Mouse (Mus musculus) left cerebral cortex, postnatal 36 days (tissue): Measurements from ENCODE around the gene Col4a1. TPM values are rescaled to one million over a fixed set of nuclear protein-coding genes. Genes with fewer than 3 reads are reported as not detected.

Source experiments
- DNase-seq, 2 experiments: peaks; one replicate each; pipeline ENCODE4 v3.0.0; 2021 to 2022; ENCODE audit warnings: low spot score in 2 of 2, mixed read lengths in 1 of 2
- intact Hi-C: fragments of 180-260 bp; cut with DNase I; formaldehyde crosslinking; loops from one replicate; pipeline ENCODE4 v1.15.1; 2025
- total RNA-seq, 2 experiments: library from RNA; stranded (reverse); gene quantifications; 2 replicates each; pipeline ENCODE4 v1.2.3; 2021

The Col4a1 gene
- total RNA-seq, 2 experiments from 2014 or later: 33.9 to 68.7 TPM

DNA sequence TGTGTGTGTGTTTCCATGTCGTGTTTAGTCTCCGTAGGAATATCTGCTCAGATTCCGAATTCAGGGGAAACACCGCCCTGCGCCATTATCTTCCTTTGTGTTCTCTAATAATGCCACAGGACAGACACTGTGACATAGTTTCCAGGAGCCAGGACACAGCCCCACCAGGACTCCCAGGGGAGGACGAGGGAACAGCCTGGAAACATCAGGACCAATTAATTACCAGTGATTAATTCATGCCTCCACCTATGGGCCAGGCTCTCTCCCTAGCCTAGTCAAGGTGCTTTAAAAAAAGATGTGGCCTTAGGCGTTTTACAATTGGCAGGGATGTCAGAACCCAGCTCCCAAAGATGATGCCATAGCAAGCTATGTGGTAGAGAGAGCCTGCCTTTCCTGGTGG lies 5.2 kb downstream of the Col4a1 start:
- no peak for DNase-seq
- intact Hi-C loops: no loop called here

DNA sequence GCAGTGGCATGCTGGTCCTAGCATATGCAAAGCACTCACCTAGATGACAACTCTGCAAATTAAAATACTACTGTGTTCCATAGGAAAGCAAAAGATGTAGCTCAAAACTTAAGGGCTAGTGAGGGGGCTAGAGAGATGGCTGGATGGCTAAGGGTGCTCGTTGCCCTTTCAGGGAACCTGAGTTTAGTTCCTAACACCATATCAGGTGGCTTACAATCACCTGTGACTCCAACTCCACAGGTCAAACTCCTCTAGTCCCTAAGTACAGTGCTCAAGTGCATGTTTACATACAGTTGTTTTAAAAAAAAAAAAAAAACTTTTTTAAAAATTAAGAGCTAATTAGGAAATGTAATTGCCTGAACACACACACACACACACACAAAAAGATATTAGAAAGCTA lies 7.1 kb downstream of the Col4a1 start:
- no peak for DNase-seq
- intact Hi-C loops: no loop called here

DNA sequence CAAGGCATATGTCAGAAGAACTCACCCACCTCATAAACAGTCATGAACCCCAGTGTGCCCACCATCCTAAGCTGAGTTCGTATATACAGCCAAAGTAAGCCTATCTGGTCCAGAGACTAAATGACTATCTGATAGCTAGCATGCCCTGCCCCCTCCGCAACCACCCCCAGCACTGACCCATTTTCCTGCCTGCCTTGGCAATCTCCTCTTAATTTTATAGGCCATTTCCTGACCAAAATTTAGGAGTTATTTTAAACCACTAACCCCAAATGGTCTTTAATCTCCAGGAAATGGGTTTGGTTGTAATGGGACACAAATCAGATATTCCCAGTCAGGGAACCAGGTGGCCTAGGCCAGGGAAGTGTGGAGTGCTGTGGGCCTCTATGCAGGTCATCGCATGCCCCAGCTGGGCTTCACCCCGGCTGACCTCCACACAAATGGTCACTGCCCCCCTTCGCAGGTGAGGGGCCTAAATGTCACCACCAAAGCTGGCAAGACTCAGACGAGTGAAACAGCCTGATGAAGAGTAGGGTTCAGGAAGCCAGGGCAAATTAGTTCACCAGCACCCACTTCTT lies 8.5 kb downstream of the Col4a1 start:
- intact Hi-C loops: no loop called here
- DNase-seq: no peak

DNA sequence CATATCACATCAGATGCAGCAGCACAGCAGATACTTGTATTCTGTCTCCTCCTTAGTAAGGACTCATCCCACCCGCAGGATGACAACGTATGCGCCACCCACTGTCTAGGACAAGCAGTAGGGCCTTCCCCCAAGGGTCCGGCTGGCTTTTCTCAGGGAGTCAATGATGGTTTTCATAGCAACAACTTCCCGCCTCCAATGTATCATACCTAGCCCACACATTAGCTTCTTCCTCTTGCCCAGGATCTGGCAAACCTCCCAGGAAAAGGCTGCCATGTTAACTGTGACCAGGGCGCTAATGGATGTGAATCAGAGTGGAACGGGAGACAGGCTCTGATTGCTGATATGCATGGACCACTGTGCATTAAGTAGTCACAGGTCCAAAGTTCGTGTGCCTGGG lies 12.2 kb downstream of the Col4a1 start:
- intact Hi-C loops: no loop called here
- peak in 1 of 2 experiments; percentile 25 for DNase-seq

DNA sequence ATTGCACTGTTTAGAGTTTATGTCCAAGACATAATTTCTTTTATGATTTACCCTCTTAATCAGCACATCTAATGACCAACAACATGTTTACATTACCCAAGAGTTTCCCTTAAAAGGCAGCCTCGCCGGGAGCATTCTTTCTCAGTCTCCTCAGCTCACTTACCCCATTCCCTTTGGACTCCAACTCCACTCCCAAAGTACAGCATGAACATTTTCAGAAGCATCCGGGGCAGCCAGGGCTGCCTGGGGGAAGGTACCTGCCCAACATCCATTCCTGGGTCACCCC lies 13.4 kb downstream of the Col4a1 start:
- DNase-seq: no peak
- intact Hi-C loops: no loop called here

DNA sequence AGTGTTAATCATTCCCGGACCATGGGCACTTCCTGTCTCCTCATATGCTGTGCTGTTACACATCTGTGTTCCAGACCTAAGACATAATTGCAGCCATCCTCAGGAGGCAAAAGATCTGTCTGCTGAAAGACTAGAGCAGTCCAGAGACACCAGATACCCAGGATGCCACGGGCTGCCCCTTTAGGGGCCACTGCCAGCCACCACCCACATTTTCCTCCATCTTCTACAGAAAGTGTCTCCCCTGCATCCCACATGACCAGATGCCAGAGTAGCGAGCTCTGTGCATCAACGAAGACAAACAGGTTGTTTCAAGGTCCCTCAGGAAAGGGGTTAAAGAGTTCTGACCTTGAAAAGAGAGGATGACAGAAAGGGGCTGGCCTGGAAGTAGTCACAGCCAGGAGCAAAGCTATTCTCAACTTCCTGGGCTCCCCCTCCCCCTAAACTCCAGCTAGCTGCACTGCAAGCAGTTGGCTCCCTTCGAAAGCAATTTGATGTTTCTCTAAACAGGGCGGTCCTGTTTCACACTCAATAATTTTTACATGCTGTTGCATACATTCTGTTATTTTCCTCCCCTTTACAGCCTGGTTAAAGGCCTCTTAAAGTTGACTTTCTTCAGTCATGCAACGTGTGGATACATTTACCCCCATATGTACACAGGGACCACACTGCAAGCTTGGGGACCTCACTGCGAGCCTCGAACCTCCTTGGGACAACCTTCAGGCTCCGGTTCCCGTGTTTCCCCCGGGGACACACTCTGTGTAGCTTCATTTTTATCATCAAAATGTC lies 13.9 kb downstream of the Col4a1 start:
- intact Hi-C loops: no loop called here
- no peak for DNase-seq

DNA sequence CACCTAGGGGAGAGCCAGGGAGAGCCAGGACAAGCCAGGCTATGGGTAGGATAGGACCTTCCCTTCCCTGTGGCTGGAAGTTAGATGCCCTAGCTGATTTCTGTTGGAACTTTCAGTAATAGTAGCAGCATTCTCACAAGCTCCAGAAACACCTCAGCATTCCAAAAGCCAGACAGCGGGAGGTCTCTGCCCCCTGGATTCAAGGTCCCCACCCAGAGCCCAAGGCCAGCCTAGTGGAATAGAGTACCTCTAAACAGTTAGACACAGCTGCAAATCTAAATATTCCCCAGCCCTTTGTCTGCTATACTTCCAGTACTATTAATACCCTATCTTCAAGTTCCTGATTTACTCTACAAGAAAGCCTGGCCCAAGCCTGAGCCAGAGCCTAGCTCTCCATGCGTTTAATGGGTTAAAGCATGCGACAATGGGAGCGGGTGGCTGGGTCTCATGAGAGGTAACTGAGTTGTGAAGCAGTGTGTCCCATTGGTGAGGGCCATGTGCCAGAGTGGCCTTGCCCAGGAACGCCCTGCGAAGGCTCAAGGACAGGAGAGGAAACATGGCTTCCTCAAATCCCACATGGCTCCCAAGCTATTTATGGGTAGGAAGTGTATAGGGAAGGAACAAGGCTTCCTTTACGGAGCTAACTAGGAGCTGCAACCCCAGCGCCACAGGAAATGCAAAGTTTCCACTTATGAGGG lies 15.3 kb downstream of the Col4a1 start:
- intact Hi-C loops: no loop called here

DNA sequence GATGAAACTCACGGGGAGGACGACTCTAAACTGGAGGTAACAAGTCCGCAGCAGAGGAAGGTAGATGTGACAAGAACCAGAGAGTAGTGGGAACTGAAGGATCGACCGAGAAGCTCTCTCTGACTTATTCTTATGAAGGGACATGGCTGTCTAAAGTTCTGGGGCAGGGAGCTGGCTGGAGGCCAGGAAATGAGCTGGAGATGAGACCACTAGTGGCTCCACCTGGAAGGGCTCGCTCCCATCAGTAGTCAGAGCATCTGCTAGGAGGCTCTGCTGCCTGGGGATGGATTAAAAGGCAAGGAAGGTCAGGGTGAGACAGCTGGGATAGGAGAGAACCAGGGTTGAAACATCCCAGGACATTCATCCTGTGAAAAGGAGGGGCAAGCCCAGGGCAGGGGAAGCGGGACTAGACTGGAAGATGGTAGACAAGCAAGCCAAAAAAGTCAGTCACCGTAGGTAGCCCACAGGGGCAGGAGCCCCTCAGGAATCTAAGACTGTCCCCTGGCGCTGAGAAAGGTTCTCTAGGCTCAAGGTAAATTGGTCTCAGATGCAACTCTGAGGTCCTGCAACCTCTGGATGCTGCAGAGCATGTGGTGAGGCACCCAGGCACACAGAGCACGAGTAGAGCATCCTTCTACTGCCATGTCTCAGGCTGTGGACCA lies 16.2 kb downstream of the Col4a1 start:
- no peak for DNase-seq
- intact Hi-C loops: no loop called here

More for the DNA sequence above, 15.3 kb downstream of the Col4a1 start:
- no peak for DNase-seq

DNA sequence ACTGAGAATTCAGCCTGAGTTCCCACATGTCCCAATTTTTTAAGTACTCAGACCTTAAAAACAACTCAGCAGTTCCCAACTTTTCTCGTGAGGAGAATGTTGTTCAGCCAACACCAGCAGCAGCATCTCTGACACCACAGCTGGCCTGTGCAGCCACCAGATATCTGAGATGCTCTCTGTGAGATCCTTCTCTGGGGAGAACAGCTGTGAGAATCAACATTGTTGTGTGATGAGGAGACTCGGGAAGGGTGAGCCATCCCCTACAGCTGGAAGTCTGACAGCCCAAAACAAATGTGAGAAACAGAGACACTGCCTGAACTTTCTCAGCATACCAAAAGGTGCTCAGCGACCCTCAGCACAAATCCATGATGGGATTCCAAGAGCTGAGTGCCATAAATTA lies 20.0 kb downstream of the Col4a1 start:
- intact Hi-C loops: no loop called here
- no peak for DNase-seq

DNA sequence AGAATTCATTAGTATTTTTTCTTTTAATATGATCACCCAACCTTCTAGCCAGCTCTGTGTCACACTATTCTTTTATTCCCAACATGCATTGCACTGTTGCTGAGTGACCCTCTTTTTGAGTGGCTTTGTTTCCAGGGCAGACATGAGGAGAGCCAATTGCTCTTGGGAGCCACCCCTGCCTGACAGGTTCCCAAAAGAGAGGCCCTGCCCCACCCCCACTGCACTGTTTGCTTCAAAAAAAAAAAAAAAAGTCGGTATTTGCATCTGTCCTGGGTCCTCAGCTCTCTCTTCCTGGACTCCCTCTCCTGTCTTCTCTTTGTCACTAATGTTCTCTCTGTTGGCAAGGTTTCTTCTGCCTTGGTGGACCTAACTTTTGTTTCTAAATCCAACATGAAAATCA lies 22.1 kb downstream of the Col4a1 start:
- intact Hi-C loops: no loop called here
- no peak for DNase-seq

DNA sequence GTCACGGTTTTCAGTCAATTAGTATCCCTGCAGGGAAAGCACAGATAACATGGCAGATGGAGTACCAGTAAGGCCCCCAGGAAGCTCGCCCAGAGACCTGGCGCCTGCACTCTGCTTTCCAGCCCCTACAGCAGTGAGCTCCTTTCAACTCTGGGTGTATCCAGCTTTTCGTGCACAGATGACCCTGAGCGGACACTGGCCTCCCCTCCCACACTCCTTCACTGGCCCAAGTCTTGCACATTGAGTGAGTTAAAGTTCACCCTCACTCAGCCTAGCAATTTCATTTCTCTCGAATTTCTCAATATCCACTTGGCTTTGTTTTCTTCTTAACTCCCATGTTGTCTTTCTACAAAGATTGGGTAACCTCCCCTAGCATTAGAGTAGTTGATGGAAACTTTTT lies 24.3 kb downstream of the Col4a1 start:
- no peak for DNase-seq
- intact Hi-C loops: no loop called here

DNA sequence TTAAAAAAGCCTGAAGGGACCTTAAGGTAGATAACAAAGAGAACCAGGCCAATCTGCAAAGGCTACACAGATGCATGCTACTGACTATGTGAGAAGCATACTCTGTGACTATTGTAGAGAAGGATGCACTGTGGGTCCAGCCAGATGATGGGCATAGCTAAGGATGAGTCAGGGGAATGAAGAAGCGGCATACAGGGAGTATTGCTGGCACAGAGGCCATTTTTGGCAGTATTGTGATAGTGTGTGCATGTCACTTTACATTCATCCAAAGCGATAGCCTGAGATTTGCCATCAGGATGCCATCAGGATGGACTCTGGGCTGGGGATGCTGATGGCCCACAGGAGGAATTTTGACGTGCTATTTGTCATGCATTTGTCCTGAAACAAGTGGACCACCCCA lies 25.5 kb downstream of the Col4a1 start:
- intact Hi-C loops: no loop called here
- no peak for DNase-seq

DNA sequence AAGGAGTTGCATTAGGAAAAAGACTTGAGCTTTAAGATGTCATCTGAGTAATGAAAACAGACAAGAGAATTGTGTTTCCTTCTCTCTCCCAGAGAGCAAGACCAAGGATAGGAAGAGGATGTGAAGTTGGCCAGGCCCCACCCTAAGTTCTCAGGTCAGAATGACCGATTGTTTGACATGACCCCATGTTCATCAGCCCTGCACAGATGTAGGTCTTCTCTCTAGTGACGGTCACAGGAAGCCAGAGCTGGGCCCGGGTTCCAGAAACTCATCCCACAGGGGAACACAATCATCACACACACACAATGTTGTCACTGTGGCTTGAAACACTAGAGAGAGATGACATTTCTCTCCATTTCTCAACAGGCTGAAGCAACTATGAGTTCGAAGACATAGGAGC lies 27.2 kb downstream of the Col4a1 start:
- intact Hi-C loops: no loop called here
- DNase-seq: no peak

DNA sequence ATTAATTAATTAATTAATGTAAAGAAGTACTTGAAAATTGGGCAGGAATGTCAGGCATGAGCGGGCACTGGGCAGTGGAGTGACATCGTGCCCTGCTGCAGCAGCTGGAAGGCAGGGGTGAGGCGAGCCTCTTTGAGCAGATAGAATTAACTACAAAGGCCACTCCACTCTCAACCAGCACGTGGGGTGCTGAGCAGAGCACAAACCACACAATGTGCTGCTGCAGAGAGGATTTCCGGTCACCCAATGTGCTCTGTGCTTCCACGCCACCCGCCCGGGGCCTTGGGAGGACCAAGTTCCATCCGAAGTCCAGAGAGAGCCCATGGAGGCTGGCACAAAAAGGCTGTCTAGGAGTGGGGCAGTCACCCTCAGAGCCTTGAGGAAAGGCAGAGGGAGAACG lies 29.4 kb downstream of the Col4a1 start:
- no peak for DNase-seq
- intact Hi-C loops: no loop called here

DNA sequence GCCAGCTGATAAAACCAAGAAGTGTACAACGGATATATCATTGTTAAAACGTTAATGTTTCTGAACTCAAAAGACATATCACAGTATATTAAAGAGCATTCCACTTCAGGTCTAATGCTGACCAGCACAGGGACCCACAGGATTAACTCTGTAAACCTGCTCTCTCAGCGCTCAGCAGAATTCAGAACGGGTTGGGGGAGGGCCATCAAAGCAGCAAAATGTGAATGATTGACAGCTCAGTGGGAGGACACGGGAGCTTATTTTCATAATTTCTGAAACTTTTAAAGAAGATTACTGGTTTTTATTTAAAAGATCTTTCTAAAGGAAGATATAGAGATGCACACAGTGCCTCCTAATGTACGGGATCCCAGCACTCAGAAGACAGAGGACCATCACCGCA lies 29.9 kb downstream of the Col4a1 start:
- no peak for DNase-seq
- intact Hi-C loops: no loop called here

DNA sequence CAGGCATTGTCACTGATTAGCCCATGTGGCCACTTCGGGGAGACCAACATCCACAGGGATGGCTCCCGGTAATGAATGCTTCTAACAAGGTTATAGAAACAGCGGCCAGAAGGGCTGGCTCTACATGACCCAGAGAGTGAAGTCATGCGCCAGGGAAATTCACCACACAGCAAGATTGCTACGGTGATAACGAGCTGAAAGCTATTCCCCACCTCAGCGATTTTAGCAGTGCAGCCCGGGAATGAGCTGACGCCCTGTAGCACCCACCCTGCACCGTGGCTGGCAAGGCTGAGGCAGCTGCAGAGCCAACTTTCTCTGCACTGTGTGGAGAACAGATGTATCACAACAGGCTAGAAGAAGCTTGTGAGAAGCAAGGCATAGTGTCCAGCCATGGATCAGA lies 30.5 kb downstream of the Col4a1 start:
- no peak for DNase-seq
- intact Hi-C loops: no loop called here

DNA sequence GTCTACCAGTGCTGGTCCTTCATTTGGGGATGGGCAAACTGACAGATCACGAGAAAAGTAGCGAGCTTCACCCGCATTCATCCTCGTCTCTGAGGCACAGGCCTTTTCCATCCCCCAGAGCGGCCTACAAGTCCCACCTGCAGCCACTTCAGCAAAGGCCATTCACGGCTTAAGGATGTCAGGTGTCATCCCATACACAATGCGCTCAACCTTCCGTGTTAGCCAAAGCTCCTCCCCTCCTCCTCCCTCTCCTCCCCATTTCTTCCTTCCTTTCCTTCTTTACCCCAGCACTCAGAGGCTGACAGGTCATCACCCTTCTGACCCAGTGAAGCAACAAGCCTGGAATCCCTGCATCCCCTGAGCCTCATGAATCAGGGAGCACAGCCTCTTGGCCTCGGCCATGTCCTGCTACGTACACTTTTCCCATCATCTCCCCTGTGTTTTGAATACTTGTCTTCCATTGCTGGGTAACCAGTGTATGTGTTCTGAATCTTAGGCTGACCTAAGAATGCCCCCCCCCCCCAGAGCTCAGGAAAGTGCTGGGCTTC lies 31.8 kb downstream of the Col4a1 start:
- DNase-seq: no peak
- intact Hi-C loops: no loop called here

DNA sequence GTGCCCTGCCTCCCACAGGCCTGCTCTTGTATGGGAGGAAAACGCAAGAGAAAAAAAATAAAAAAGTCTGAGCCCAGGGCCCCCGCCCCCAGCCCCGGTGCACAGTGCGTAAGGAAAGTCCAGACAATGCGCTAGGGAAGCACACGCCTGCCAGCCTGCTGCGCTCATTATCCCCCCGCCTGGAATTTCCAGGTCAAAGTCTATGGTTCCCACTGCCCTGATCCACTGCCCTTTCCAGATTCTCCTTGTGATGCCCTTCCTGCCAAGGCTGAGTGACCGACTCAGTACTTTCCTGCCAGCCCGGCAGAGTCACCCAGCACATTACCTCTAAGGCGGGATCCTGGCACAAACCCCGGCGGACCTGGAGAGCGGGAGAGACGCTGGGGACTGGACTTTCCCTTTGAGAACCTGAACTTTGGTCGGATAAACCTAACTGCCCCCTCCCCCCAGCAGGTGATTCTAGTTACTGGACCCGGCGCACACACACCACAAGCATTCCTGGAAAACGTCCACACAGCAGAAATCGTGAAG lies 33.3 kb downstream of the Col4a1 start:
- intact Hi-C loops: no loop called here
- no peak for DNase-seq

DNA sequence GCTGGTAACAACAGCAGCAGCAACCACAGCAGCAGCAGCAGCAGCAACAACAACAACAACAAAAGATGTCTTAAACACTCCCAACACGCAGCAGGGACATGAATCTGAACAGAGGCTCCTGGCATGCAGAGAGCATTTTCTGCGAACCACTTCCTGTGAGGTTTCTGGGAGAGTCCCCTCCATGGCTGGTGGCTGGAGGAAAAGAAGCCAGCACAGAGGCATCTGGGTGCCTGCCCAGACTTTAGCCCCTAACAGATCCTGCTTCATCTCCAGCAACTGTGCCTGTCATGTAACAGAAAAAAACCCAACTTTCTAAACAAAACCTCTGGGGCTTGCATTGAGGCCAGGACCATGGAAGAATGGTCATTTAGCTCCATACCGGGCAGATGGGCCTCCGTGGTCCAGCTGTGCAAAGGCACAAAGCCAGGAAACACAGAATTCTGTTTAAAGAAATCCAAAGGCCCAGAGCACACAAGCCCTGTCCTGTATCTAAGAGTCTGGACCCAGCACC lies 34.5 kb downstream of the Col4a1 start:
- intact Hi-C loops: no loop called here

DNA sequence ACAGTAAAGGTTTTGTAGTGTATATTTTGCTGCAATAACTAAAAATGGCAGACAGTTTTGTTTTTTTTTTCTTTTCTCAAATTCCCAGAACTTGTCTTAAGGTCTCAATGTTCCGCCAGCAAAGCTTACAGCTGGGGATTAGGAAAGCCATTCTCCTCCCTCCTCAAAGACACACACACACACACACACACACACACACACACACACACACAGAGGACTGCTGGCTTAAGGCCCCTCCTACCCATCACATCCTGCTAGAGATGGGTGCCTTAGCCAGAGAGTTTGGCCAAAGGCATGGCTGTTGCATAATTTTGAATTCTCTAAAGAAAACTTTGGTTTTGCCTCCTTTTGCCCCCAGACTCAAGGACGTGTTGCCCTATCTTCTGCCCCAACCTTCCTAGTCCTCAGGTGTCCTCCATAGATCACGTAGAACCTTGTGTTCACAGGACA lies 35.0 kb downstream of the Col4a1 start:
- no peak for DNase-seq
- intact Hi-C loops: no loop called here

More for the DNA sequence above, 34.5 kb downstream of the Col4a1 start:
- no peak for DNase-seq
